8 mouse cellular contexts compared by ENCODE assay signal in genomic region chr2:71453917-71454260, GRCm38 (mm10). TPM values are rescaled to one million over a fixed set of nuclear protein-coding genes. Genes with fewer than 3 reads are reported as not detected.
DNase-seq lines count a peak whose midpoint lies in the region; ATAC-seq lines count a peak whose summit lies in the region.

No protein-coding gene starts in this region.

- peak overlapping the region; percentile 81 for H3K4me3 ChIP-seq in heart, embryonic 16.5 days (ENCODE audit: low read length)
- peak overlapping the region; percentile 70 for H3K4me3 ChIP-seq in brown adipose tissue, adult 24 weeks (ENCODE audit: insufficient read depth, low read depth, low read length)
- peak overlapping the region; percentile 52 for H3K4me3 ChIP-seq in hindbrain, embryonic 15.5 days
- peak overlapping the region; percentile 66 for H3K4me3 ChIP-seq in midbrain, embryonic 13.5 days (replicated peaks)

- no peak for DNase-seq in heart, postnatal 25 days (ENCODE audit: low spot score)
- DNase-seq in T-cell, adult 2 months (ENCODE audit: low spot score), result no peak
- DNase-seq in cerebellum, adult 18-20 months, result no peak
- DNase-seq in left cerebral cortex, adult 11 months (ENCODE audit: low spot score), result no peak

- 34% methylated on average over 4 of the region's 4 CpGs for WGBS in heart, embryonic 16.5 days
- 50% methylated on average over 4 of the region's 4 CpGs for WGBS in hindbrain, embryonic 15.5 days
- 48% methylated on average over 4 of the region's 4 CpGs for WGBS in midbrain, embryonic 13.5 days

- H3K36me3 ChIP-seq in heart, embryonic 16.5 days (ENCODE audit: control insufficient read depth, insufficient read depth), result no peaks in the 10 kb centered on the region
- H3K36me3 ChIP-seq in hindbrain, embryonic 15.5 days, result no peaks in the 10 kb centered on the region
- no peaks in the 10 kb centered on the region for H3K36me3 ChIP-seq in midbrain, embryonic 13.5 days

- H3K27me3 ChIP-seq in heart, embryonic 16.5 days (ENCODE audit: control insufficient read depth, insufficient read depth, low read length), result peaks cover 5% of the 10 kb centered on the region; the same call in 1 of the 2 replicates
- no peaks in the 10 kb centered on the region for H3K27me3 ChIP-seq in hindbrain, embryonic 15.5 days
- H3K27me3 ChIP-seq in midbrain, embryonic 13.5 days, result peaks cover 22% of the 10 kb centered on the region

- peaks cover 2% of the 10 kb centered on the region; the same call in 1 of the 2 replicates for H3K4me1 ChIP-seq in heart, embryonic 16.5 days (ENCODE audit: control insufficient read depth, insufficient read depth, low read length)
- H3K4me1 ChIP-seq in brown adipose tissue, adult 24 weeks (ENCODE audit: control insufficient read depth, insufficient read depth, insufficient read length, low read length), result no peaks in the 10 kb centered on the region
- 0 out of 2 replicates have a peak, but pooled peaks cover 4% of the 10 kb centered on the region for H3K4me1 ChIP-seq in hindbrain, embryonic 15.5 days (replicated peaks)
- 0 out of 2 replicates have a peak, but pooled peaks cover 5% of the 10 kb centered on the region for H3K4me1 ChIP-seq in midbrain, embryonic 13.5 days (replicated peaks)

- peak overlapping the region; percentile 93 for H3K4me2 ChIP-seq in heart, embryonic 16.5 days (ENCODE audit: low read depth, low read length)
- H3K4me2 ChIP-seq in hindbrain, embryonic 15.5 days, result peak overlapping the region; percentile 77
- peak overlapping the region; percentile 81 for H3K4me2 ChIP-seq in midbrain, embryonic 13.5 days (replicated peaks)

- no peaks in the 10 kb centered on the region for H3K9me3 ChIP-seq in heart, embryonic 16.5 days (replicated peaks; ENCODE audit: control insufficient read depth, low read length)
- H3K9me3 ChIP-seq in hindbrain, embryonic 15.5 days, result no peaks in the 10 kb centered on the region
- H3K9me3 ChIP-seq in midbrain, embryonic 13.5 days, result no peaks in the 10 kb centered on the region

- intact Hi-C loops in heart, postnatal 25 days (cut with DNase I), result loop anchor here (5.0 kb wide), 3 partner anchors 67 to 93 kb away; partner anchors contain the start of genes Dlx2 and Hat1

- peak overlapping the region; percentile 83 for H3K9ac ChIP-seq in heart, embryonic 16.5 days (ENCODE audit: low read length)
- H3K9ac ChIP-seq in hindbrain, embryonic 15.5 days, result no peak overlapping the region
- peak overlapping the region; percentile 55; the same call in 1 of the 2 replicates for H3K9ac ChIP-seq in midbrain, embryonic 13.5 days (replicated peaks)

- ATAC-seq in heart, embryonic 16.5 days (replicated peaks; ENCODE audit: extremely low read depth, insufficient read depth, low FRiP score), result no peak
- no peak for ATAC-seq in hindbrain, embryonic 15.5 days (ENCODE audit: low FRiP score, low read depth)
- no peak for ATAC-seq in midbrain, embryonic 13.5 days

- H3K27ac ChIP-seq in heart, embryonic 16.5 days (ENCODE audit: low read length), result no peak overlapping the region
- no peak overlapping the region for H3K27ac ChIP-seq in brown adipose tissue, adult 24 weeks (replicated peaks; ENCODE audit: low read depth, low read length)
- no peak overlapping the region for H3K27ac ChIP-seq in hindbrain, embryonic 15.5 days (replicated peaks)
- H3K27ac ChIP-seq in midbrain, embryonic 13.5 days, result no peak overlapping the region

RNA-seq across cellular contexts. Expression of gene Metap1d, which starts 0.8 kb away (rescaled TPM):
- polyA plus RNA-seq in heart, embryonic 16.5 days (2015; fragmentation: Nextera tagmentation; extraction: Ambion mirVana), result 45.7 and 46.5 TPM in 2 replicates
- total RNA-seq in heart, postnatal 25 days (2021), result 10 to 100 TPM; 45.8 to 47.9 TPM
- polyA plus RNA-seq in brown adipose tissue, adult 24 weeks (2012; ENCODE audit: insufficient read depth, insufficient read length, missing spikeins), result 44.0 and 54.3 TPM in 2 replicates
- polyA plus RNA-seq in hindbrain, embryonic 15.5 days (2015; fragmentation: Nextera tagmentation; extraction: Ambion mirVana), result 29.0 and 31.3 TPM in 2 replicates
- polyA plus RNA-seq in midbrain, embryonic 13.5 days (2015; fragmentation: Nextera tagmentation; extraction: Ambion mirVana), result 35.1 and 39.3 TPM in 2 replicates
